Comparison of ENCODE assay signal across 9 mouse cellular contexts in genomic region chrX:153832606-153833005, GRCm38 (mm10). TPM values are rescaled to one million over a fixed set of nuclear protein-coding genes. Genes with fewer than 3 reads are reported as not detected.
A peak's percentile ranks its signal among the peaks of the same experiment; 100 is the strongest.
DNase-seq lines count a peak whose midpoint lies in the region; ATAC-seq and TF ChIP-seq lines count a peak whose summit lies in the region.
"Had no signal": no experiment of that assay in that cellular context is flagged by ENCODE, and none has a peak within 500 bp of the region (broad histone marks: within the 10 kb centered on the region; RNA-seq: fewer than 3 reads in every experiment).

No protein-coding gene starts in this region.

- no peak for ATAC-seq in heart, embryonic 14.5 days (ENCODE audit: insufficient number of reproducible peaks, insufficient read depth, low FRiP score, low read depth)
- no peak; the same call in 1 of the 2 replicates for ATAC-seq in intestine, postnatal 0 days
- peak; percentile 79 for ATAC-seq in neural tube, embryonic 13.5 days (ENCODE audit: low read depth)

- whole genome bisulfite sequencing in heart, embryonic 14.5 days = 19% methylated on average over 14 of the region's 14 CpGs
- WGBS in intestine, postnatal 0 days = 19% methylated on average over 14 of the region's 14 CpGs
- WGBS in neural tube, embryonic 13.5 days = 21% methylated on average over 14 of the region's 14 CpGs

- no peaks in the 10 kb centered on the region for H3K27me3 ChIP-seq in heart, embryonic 14.5 days (ENCODE audit: control insufficient read depth, insufficient read depth, low read length)
- H3K27me3 ChIP-seq in testis, adult 2 months (ENCODE audit: control insufficient read depth, insufficient read depth, low read length) = no peaks in the 10 kb centered on the region
- H3K27me3 ChIP-seq in intestine, postnatal 0 days (replicated peaks; ENCODE audit: control insufficient read depth, insufficient read depth, low read length) = no peaks in the 10 kb centered on the region
- no peaks in the 10 kb centered on the region for H3K27me3 ChIP-seq in neural tube, embryonic 13.5 days

- TF ChIP-seq CTCF in testis, adult 2 months (IDR thresholded peaks at IDR 0.05; ENCODE audit: control insufficient read depth, insufficient read depth, insufficient replicate concordance, low read depth, low read length) = no peak
- no peak for TF ChIP-seq CTCF in intestine, postnatal 0 days (IDR thresholded peaks at IDR 0.05; ENCODE audit: low read depth)

- H3K36me3 ChIP-seq in heart, embryonic 14.5 days (ENCODE audit: control insufficient read depth, insufficient read depth, low read length) = no peaks in the 10 kb centered on the region
- no peaks in the 10 kb centered on the region for H3K36me3 ChIP-seq in testis, adult 2 months (ENCODE audit: control insufficient read depth, insufficient read depth, low read length)
- no peaks in the 10 kb centered on the region for H3K36me3 ChIP-seq in intestine, postnatal 0 days (ENCODE audit: control insufficient read depth, insufficient read depth)
- H3K36me3 ChIP-seq in neural tube, embryonic 13.5 days = no peaks in the 10 kb centered on the region

- H3K4me3 ChIP-seq in heart, embryonic 14.5 days (ENCODE audit: control insufficient read depth in 1 of 2, insufficient read depth in 1 of 2, low read depth in 1 of 2, low read length in 2 of 2) = peak overlapping the region; percentile 53 to 78
- H3K4me3 ChIP-seq in testis, adult 2 months (ENCODE audit: control insufficient read depth, low read depth, low read length) = peak overlapping the region; percentile 76
- H3K4me3 ChIP-seq in intestine, postnatal 0 days (ENCODE audit: low read depth, low read length) = peak overlapping the region; percentile 50
- peak overlapping the region; percentile 51 for H3K4me3 ChIP-seq in neural tube, embryonic 13.5 days

- intact Hi-C loops in heart, postnatal 14 days (cut with DNase I) = no loop called here

- H3K9me3 ChIP-seq in heart, embryonic 14.5 days (ENCODE audit: control insufficient read depth, low read length) = no peaks in the 10 kb centered on the region
- H3K9me3 ChIP-seq in intestine, postnatal 0 days (ENCODE audit: control insufficient read depth) = no peaks in the 10 kb centered on the region
- H3K9me3 ChIP-seq in neural tube, embryonic 13.5 days = no peaks in the 10 kb centered on the region

- no peak overlapping the region for H3K27ac ChIP-seq in heart, embryonic 14.5 days (replicated peaks in 1 of 2; ENCODE audit: control insufficient read depth in 1 of 2, insufficient read depth in 1 of 2, low read depth in 2 of 2, low read length in 2 of 2)
- H3K27ac ChIP-seq in testis, adult 2 months (ENCODE audit: control insufficient read depth, insufficient read depth, low read depth, low read length) = no peak overlapping the region
- no peak overlapping the region for H3K27ac ChIP-seq in intestine, postnatal 0 days (ENCODE audit: low read depth, low read length)
- peak overlapping the region; percentile 54 for H3K27ac ChIP-seq in neural tube, embryonic 13.5 days (replicated peaks)

- H3K9ac ChIP-seq in heart, embryonic 14.5 days (ENCODE audit: low read length) = peak overlapping the region; percentile 61
- H3K9ac ChIP-seq in intestine, postnatal 0 days (ENCODE audit: low read depth, low read length) = no peak overlapping the region
- H3K9ac ChIP-seq in neural tube, embryonic 13.5 days = peak overlapping the region; percentile 62

- no peaks in the 10 kb centered on the region; a peak in 1 of 4 replicates for H3K4me1 ChIP-seq in heart, embryonic 14.5 days (ENCODE audit: control insufficient read depth in 2 of 2, insufficient read depth in 2 of 2, low read length in 2 of 2)
- H3K4me1 ChIP-seq in testis, adult 2 months (ENCODE audit: control insufficient read depth, insufficient read depth, low read length) = peaks cover 4% of the 10 kb centered on the region; the same call in 1 of the 2 replicates
- H3K4me1 ChIP-seq in intestine, postnatal 0 days (replicated peaks; ENCODE audit: control insufficient read depth, insufficient read depth, low read length) = no peaks in the 10 kb centered on the region
- 0 out of 2 replicates have a peak, but pooled peaks cover 5% of the 10 kb centered on the region for H3K4me1 ChIP-seq in neural tube, embryonic 13.5 days (replicated peaks)

- H3K4me2 ChIP-seq in heart, embryonic 14.5 days (ENCODE audit: low read length) = peak overlapping the region; percentile 69
- peak overlapping the region; percentile 70 for H3K4me2 ChIP-seq in intestine, postnatal 0 days (replicated peaks; ENCODE audit: low read depth)
- peak overlapping the region; percentile 58 for H3K4me2 ChIP-seq in neural tube, embryonic 13.5 days

- no peak for TF ChIP-seq POLR2A in testis, adult 2 months (IDR thresholded peaks at IDR 0.05; ENCODE audit: control insufficient read depth, low read depth, low read length)

- no peak for DNase-seq in heart, postnatal 14 days
- DNase-seq in testis, postnatal 10 days (ENCODE audit: low spot score) = no peak
- DNase-seq in urinary bladder, adult 2 months (ENCODE audit: low spot score) = no peak
- no peak for DNase-seq in testis, postnatal 14 days (ENCODE audit: low spot score)

RNA-seq across cellular contexts. Expression of gene Spin2c, which starts 0.6 kb away (rescaled TPM):
- polyA plus RNA-seq in heart, embryonic 14.5 days (2014; fragmentation: Nextera tagmentation; extraction: Ambion mirVana) = 7.2 and 7.4 TPM in 2 replicates
- under 1 TPM; 0.17 to 0.26 TPM for total RNA-seq in heart, postnatal 14 days (2021)
- polyA plus RNA-seq in testis, adult 2 months (2012; rRNA removed) = 0.49 and 0.64 TPM in 2 replicates
- 4.6 and 4.8 TPM in 2 replicates for polyA plus RNA-seq in intestine, postnatal 0 days (2015; fragmentation: Nextera tagmentation; extraction: Ambion mirVana)
- polyA plus RNA-seq in neural tube, embryonic 13.5 days (2015; fragmentation: Nextera tagmentation; extraction: Ambion mirVana) = 14.4 and 16.8 TPM in 2 replicates
- 9.0 and 9.2 TPM in 2 replicates for polyA plus RNA-seq in urinary bladder, adult 2 months (2012; rRNA removed)
- total RNA-seq: MEL had no signal
